Mouse (Mus musculus) midbrain, embryonic 10.5 days (tissue): ENCODE results near the gene Oxnad1. TPM values are rescaled to one million over a fixed set of nuclear protein-coding genes. Genes with fewer than 3 reads are reported as not detected.

Experiments
- polyA plus RNA-seq: library from polyadenylated mRNA; unstranded; fragments of >200 nt; fragmentation: Nextera tagmentation; extraction: Ambion mirVana; gene quantifications from 2 replicates; pipeline ENCODE4 v1.2.1, GENCODE M21; 2016

Oxnad1 gene
- polyA plus RNA-seq, 1 experiment from 2014 or later = 26.7 TPM

Other genes starting within 250 kb of the Oxnad1 start
- 0.10 and 0.11 TPM in 2 replicates for gene Galnt15, start 56.4 kb upstream of the Oxnad1 start, polyA plus RNA-seq
- 92.1 and 104 TPM in 2 replicates for gene Dph3, start 355 bp downstream of the Oxnad1 start, polyA plus RNA-seq
- gene Msmb, start 56.6 kb downstream of the Oxnad1 start, polyA plus RNA-seq = not detected in 2 replicates
- gene Ncoa4, start 74.5 kb downstream of the Oxnad1 start, polyA plus RNA-seq = 71.1 and 82.2 TPM in 2 replicates
- 312 and 360 TPM in 2 replicates for gene Timm23, start 116.5 kb downstream of the Oxnad1 start, polyA plus RNA-seq
- gene Parg, start 116.6 kb downstream of the Oxnad1 start, polyA plus RNA-seq = 47.5 and 48.5 TPM in 2 replicates
- gene Ogdhl, start 236.6 kb downstream of the Oxnad1 start, polyA plus RNA-seq = 17.4 and 18.4 TPM in 2 replicates